Mouse (Mus musculus): ENCODE measurements around the gene Procr.

- TF ChIP-seq CTCF (IDR thresholded peaks at IDR 0.05; ENCODE audit: low read depth, low read length) = no peak
- TF ChIP-seq POLR2A (IDR thresholded peaks at IDR 0.05; ENCODE audit: borderline replicate concordance, low read depth, low read length) = no peak
Observed at GRCm38 (mm10) chr2:155751014-155751786, at the start of gene Procr.
